ENCODE assay signal across 15 mouse cellular contexts in the genomic region with DNA sequence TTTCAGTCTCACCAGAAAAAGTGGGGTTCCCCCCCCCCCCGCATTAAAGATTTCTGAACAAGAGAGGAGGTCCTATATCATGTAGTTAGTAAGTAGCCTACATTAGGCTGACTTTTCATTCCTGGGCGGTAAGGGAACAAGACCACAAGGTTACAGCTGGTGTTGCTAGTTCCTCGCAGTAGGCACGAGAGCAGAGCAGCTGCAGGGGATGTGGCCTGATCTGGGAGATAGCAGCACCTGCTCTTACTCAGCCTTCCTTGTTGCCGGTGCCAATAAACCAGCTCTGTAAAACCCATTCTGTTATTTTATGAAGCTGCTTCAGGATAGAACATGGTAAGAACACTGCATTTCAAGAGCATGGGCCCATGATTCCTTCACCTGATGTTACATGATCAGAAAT. TPM values are rescaled to one million over a fixed set of nuclear protein-coding genes. Genes with fewer than 3 reads are reported as not detected.
DNase-seq lines count a peak whose midpoint lies in the region; ATAC-seq and TF ChIP-seq lines count a peak whose summit lies in the region.
"Had no signal": no experiment of that assay in that cellular context is flagged by ENCODE, and none has a peak within 500 bp of the region (broad histone marks: within the 10 kb centered on the region; RNA-seq: fewer than 3 reads in every experiment).

No protein-coding gene starts in this region.

- no peak overlapping the region for H3K4me2 ChIP-seq in limb, embryonic 13.5 days (replicated peaks)
- no peak overlapping the region for H3K4me2 ChIP-seq in limb, embryonic 14.5 days (replicated peaks; ENCODE audit: low read depth, low read length, severe bottlenecking)
- H3K4me2 ChIP-seq: embryonic facial prominence, embryonic 13.5 days; neural tube, embryonic 15.5 days had no signal

- TF ChIP-seq POLR2A in limb, embryonic 14.5 days (IDR thresholded peaks at IDR 0.05; ENCODE audit: borderline replicate concordance, extremely low read depth, insufficient read depth, insufficient read length) = no peak

- H3K4me3 ChIP-seq in limb, embryonic 13.5 days = no peak overlapping the region
- H3K4me3 ChIP-seq in limb, embryonic 10.5 days = no peak overlapping the region
- no peak overlapping the region for H3K4me3 ChIP-seq in limb, embryonic 14.5 days (replicated peaks; ENCODE audit: low read length)
- H3K4me3 ChIP-seq: embryonic facial prominence, embryonic 13.5 days; neural tube, embryonic 15.5 days had no signal

- DNase-seq in limb, embryonic 10.5 days (ENCODE audit: low spot score) = no peak
- no peak for DNase-seq in limb, embryonic 14.5 days (ENCODE audit: low spot score)
- DNase-seq in thymus, postnatal 4 days = peak; percentile 64
- no peak for DNase-seq in spleen, adult 18-20 months
- DNase-seq in cerebellum, adult 18-20 months = no peak
- DNase-seq in cerebellum, postnatal 4 days (ENCODE audit: low spot score in 2 of 2) = no peak
- DNase-seq: cerebellum, adult 8-10 months; kidney, postnatal 4 days; lung, postnatal 10 days had no signal

- 59% methylated on average over 5 of the region's 5 CpGs for WGBS in limb, embryonic 13.5 days
- 82% methylated on average over 5 of the region's 5 CpGs for WGBS in limb, embryonic 10.5 days
- 56% methylated on average over 5 of the region's 5 CpGs for WGBS in limb, embryonic 14.5 days

- no peaks in the 10 kb centered on the region for H3K27me3 ChIP-seq in limb, embryonic 13.5 days
- H3K27me3 ChIP-seq in limb, embryonic 10.5 days (ENCODE audit: low read depth, poor library complexity, severe bottlenecking) = no peaks in the 10 kb centered on the region
- H3K27me3 ChIP-seq in limb, embryonic 14.5 days (ENCODE audit: control insufficient read depth, insufficient read depth, low read length) = no peaks in the 10 kb centered on the region
- H3K27me3 ChIP-seq: embryonic facial prominence, embryonic 13.5 days; neural tube, embryonic 15.5 days had no signal

- H3K27ac ChIP-seq in limb, embryonic 13.5 days = no peak overlapping the region
- H3K27ac ChIP-seq in limb, embryonic 10.5 days = no peak overlapping the region
- no peak overlapping the region for H3K27ac ChIP-seq in limb, embryonic 14.5 days (replicated peaks; ENCODE audit: low read depth, low read length)
- H3K27ac ChIP-seq: embryonic facial prominence, embryonic 13.5 days; neural tube, embryonic 15.5 days had no signal

- H3K9ac ChIP-seq in limb, embryonic 13.5 days = no peak overlapping the region
- H3K9ac ChIP-seq in limb, embryonic 14.5 days (ENCODE audit: low read depth, low read length, severe bottlenecking) = no peak overlapping the region
- H3K9ac ChIP-seq: embryonic facial prominence, embryonic 13.5 days; neural tube, embryonic 15.5 days had no signal

- ATAC-seq in limb, embryonic 13.5 days (ENCODE audit: low FRiP score, low read depth) = peak; percentile 19; the same call in 1 of the 2 replicates
- ATAC-seq in limb, embryonic 14.5 days (ENCODE audit: low FRiP score, low read depth) = peak; percentile 60
- peak; percentile 86 for ATAC-seq in megakaryocyte-erythroid progenitor cell, adult 5-6 weeks (replicated peaks; ENCODE audit: low FRiP score, low TSS enrichment, poor library complexity, severe bottlenecking)
- ATAC-seq: hindbrain, embryonic 16.5 days; midbrain, embryonic 16.5 days had no signal

- no peaks in the 10 kb centered on the region for H3K36me3 ChIP-seq in limb, embryonic 13.5 days
- H3K36me3 ChIP-seq in limb, embryonic 10.5 days = no peaks in the 10 kb centered on the region
- no peaks in the 10 kb centered on the region for H3K36me3 ChIP-seq in limb, embryonic 14.5 days (ENCODE audit: control insufficient read depth, insufficient read depth, low read length)
- H3K36me3 ChIP-seq: embryonic facial prominence, embryonic 13.5 days; neural tube, embryonic 15.5 days had no signal

- no peaks in the 10 kb centered on the region for H3K4me1 ChIP-seq in limb, embryonic 13.5 days
- H3K4me1 ChIP-seq in limb, embryonic 10.5 days = no peaks in the 10 kb centered on the region
- H3K4me1 ChIP-seq in limb, embryonic 14.5 days (ENCODE audit: control insufficient read depth, insufficient read depth, low read length) = no peaks in the 10 kb centered on the region
- H3K4me1 ChIP-seq: embryonic facial prominence, embryonic 13.5 days; neural tube, embryonic 15.5 days had no signal

- no peaks in the 10 kb centered on the region; the same call in 1 of the 2 replicates for H3K9me3 ChIP-seq in limb, embryonic 13.5 days
- H3K9me3 ChIP-seq in limb, embryonic 10.5 days (replicated peaks) = no peaks in the 10 kb centered on the region
- H3K9me3 ChIP-seq in limb, embryonic 14.5 days (ENCODE audit: control insufficient read depth, low read length) = no peaks in the 10 kb centered on the region
- H3K9me3 ChIP-seq: embryonic facial prominence, embryonic 13.5 days; neural tube, embryonic 15.5 days had no signal

RNA-seq across cellular contexts. Expression of a gene that starts 21.5 kb away (rescaled TPM):
- polyA plus RNA-seq in limb, embryonic 13.5 days (2015; fragmentation: Nextera tagmentation; extraction: Ambion mirVana) = 16.7 and 17.3 TPM in 2 replicates
- 9.0 and 11.8 TPM in 2 replicates for polyA plus RNA-seq in limb, embryonic 10.5 days (2016; fragmentation: Nextera tagmentation; extraction: Ambion mirVana)
- 19.9 and 26.0 TPM in 2 replicates for polyA plus RNA-seq in limb, embryonic 14.5 days (2012; rRNA removed)
- polyA plus RNA-seq in limb, embryonic 14.5 days (2014; fragmentation: Nextera tagmentation; extraction: Ambion mirVana) = 12.3 and 15.2 TPM in 2 replicates
- 3.7 and 4.4 TPM in 2 replicates for total RNA-seq in megakaryocyte-erythroid progenitor cell, adult 5-6 weeks (2014; fragmentation: Nextera tagmentation)
- 2.9 and 6.8 TPM in 2 replicates for total RNA-seq in megakaryocyte-erythroid progenitor cell, adult 5-6 weeks (2017)

RNA-seq across cellular contexts. Expression of a gene that starts 39.9 kb away (rescaled TPM):
- 205 and 206 TPM in 2 replicates for polyA plus RNA-seq in limb, embryonic 13.5 days (2015; fragmentation: Nextera tagmentation; extraction: Ambion mirVana)
- polyA plus RNA-seq in limb, embryonic 10.5 days (2016; fragmentation: Nextera tagmentation; extraction: Ambion mirVana) = 100 and 108 TPM in 2 replicates
- polyA plus RNA-seq in limb, embryonic 14.5 days (2012; rRNA removed) = 113 and 161 TPM in 2 replicates
- 228 and 249 TPM in 2 replicates for polyA plus RNA-seq in limb, embryonic 14.5 days (2014; fragmentation: Nextera tagmentation; extraction: Ambion mirVana)
- total RNA-seq in megakaryocyte-erythroid progenitor cell, adult 5-6 weeks (2014; fragmentation: Nextera tagmentation) = 16.2 and 27.8 TPM in 2 replicates
- total RNA-seq in megakaryocyte-erythroid progenitor cell, adult 5-6 weeks (2017) = 53.0 and 118 TPM in 2 replicates

Comparison
In these comparisons a context has a peak if more than half of its experiments do, and no peak if none do; other contexts are left out.
1. ATAC-seq: peak in every context shown above with its lines; median percentile 86 in megakaryocyte-erythroid progenitor cell, adult 5-6 weeks; 60 in limb, embryonic 14.5 days; 19 in limb, embryonic 13.5 days.